Mouse (Mus musculus) stomach, embryonic 14.5 days (tissue): ENCODE results near the gene Rcbtb1. TPM values are rescaled to one million over a fixed set of nuclear protein-coding genes. Genes with fewer than 3 reads are reported as not detected.

Source experiments
- ATAC-seq: fragments of 200-750 bp; cut with Nextera tagmentation; 2 replicates; pipeline ENCODE4 v1.8.0; 2017; ENCODE audit warnings: low read depth, moderate TSS enrichment; ENCODE audit not compliant: insufficient number of reproducible peaks, insufficient read depth, low FRiP score
- H3K27ac ChIP-seq: fragments of 300-500 bp; sonication (generic); 2 replicates; pipeline ENCODE4 v1.5.1; 2014; ENCODE audit warnings: mild to moderate bottlenecking, low read length, moderate library complexity, mixed read lengths
- H3K27me3 ChIP-seq: fragments of 300-500 bp; sonication (generic); 2 replicates; pipeline ENCODE4 v1.6.1; 2014; ENCODE audit warnings: low read length, control low read depth, mixed read lengths; ENCODE audit not compliant: control insufficient read depth, insufficient read depth
- H3K36me3 ChIP-seq: fragments of 300-500 bp; sonication (generic); 2 replicates; pipeline ENCODE4 v1.6.1; 2014; ENCODE audit warnings: mild to moderate bottlenecking, control low read depth, low read length, moderate library complexity, mixed read lengths; ENCODE audit not compliant: control insufficient read depth, insufficient read depth
- H3K4me1 ChIP-seq: fragments of 300-500 bp; sonication (generic); 2 replicates; pipeline ENCODE4 v1.6.1; 2014; ENCODE audit warnings: low read length, control low read depth, mixed read lengths; ENCODE audit not compliant: control insufficient read depth, insufficient read depth
- H3K4me2 ChIP-seq: fragments of 300-500 bp; sonication (generic); replicated peaks from 2 replicates; pipeline ENCODE4 v1.6.1; 2014; ENCODE audit warnings: low read depth, low read length, control low read depth
- H3K4me3 ChIP-seq: fragments of 300-500 bp; sonication (generic); 2 replicates; pipeline ENCODE4 v1.5.1; 2014; ENCODE audit warnings: low read depth, low read length, control low read depth
- H3K9ac ChIP-seq: fragments of 300-500 bp; sonication (generic); replicated peaks from 2 replicates; pipeline ENCODE4 v1.6.1; 2014; ENCODE audit warnings: low read depth, mild to moderate bottlenecking, control low read depth, low read length, moderate library complexity, mixed read lengths
- H3K9me3 ChIP-seq: fragments of 300-500 bp; sonication (generic); 2 replicates; pipeline ENCODE4 v1.6.1; 2016; ENCODE audit warnings: low read depth, low read length, control low read depth; ENCODE audit not compliant: control insufficient read depth
- WGBS: fragments of 180-500 bp; shearing (Covaris S2); extraction: QIAGEN DNeasy Blood & Tissue Kit; methylation state at CpG from one replicate; pipeline ENCODE4 v1.1.7; 2014; 5-methylcytosine and 5-hydroxymethylcytosine counted together
- polyA plus RNA-seq: library from polyadenylated mRNA; unstranded; fragments of >200 nt; fragmentation: Nextera tagmentation; extraction: Ambion mirVana; gene quantifications from 2 replicates; pipeline ENCODE4 v1.2.1, GENCODE M21; 2014

Rcbtb1 gene
- polyA plus RNA-seq, 1 experiment from 2014 or later: 70.6 TPM

DNA sequence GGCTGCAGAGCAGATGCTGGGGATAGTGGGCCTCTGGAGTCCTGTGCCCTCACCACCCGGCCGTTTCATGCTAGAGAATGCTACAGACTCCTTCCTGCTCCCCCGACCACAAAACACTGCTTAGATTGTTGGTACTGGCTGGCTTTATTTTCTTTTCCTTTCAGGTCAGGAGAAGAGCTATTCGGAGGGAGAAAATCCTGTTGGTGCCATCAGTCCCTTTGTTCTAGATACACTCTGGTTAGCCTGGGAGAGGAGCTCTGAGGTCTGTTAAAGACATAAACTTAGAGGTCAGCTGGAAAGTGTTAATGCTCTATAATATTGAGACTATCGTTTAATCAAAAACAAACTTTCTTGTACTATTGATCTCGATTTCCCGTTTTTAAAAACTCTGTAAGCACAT is 4.5 kb downstream of the Rcbtb1 start:
- H3K27ac ChIP-seq: no peak overlapping the region
- 35% methylated on average over 7 of the region's 7 CpGs for WGBS
- H3K4me1 ChIP-seq: peaks cover 26% of the 10 kb centered on the region; the same call in 1 of the 2 replicates
- ATAC-seq: no peak
- no peak overlapping the region for H3K9ac ChIP-seq
- no peak overlapping the region for H3K4me3 ChIP-seq
- H3K9me3 ChIP-seq: no peaks in the 10 kb centered on the region
- H3K36me3 ChIP-seq: no peaks in the 10 kb centered on the region
- no peak overlapping the region for H3K4me2 ChIP-seq
- no peaks in the 10 kb centered on the region for H3K27me3 ChIP-seq

- H3K36me3 ChIP-seq: no peaks in the 10 kb centered on the region
- no peak overlapping the region for H3K4me3 ChIP-seq
- H3K4me2 ChIP-seq: no peak overlapping the region
- peaks cover 26% of the 10 kb centered on the region; the same call in 1 of the 2 replicates for H3K4me1 ChIP-seq
- H3K27me3 ChIP-seq: no peaks in the 10 kb centered on the region
- 47% methylated on average over 10 of the region's 10 CpGs for whole genome bisulfite sequencing
- H3K27ac ChIP-seq: no peak overlapping the region
- no peaks in the 10 kb centered on the region for H3K9me3 ChIP-seq
- H3K9ac ChIP-seq: no peak overlapping the region
- ATAC-seq: no peak
These were observed 5.1 kb downstream of the Rcbtb1 start for GRCm38 (mm10) chr14:59205976-59206583.

DNA sequence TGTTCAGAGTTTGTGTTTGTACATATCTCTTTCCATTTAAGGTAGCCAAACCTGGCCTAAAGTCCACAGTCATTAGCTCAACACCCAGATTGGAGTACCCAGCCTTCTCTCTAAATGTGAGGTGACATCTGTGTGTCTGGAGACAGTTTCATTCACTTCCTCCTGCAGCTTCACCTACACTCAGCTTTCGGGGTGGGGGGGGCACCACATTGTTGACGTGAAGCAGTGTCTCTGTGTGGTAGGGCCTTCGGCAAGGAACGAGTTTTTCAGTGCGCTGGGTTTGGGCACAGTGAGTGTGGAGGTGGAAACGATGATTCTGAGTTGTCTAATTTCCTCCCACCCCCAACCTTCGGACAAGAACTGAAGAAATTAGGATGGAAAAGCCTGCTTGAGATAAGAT is 8.0 kb downstream of the Rcbtb1 start:
- WGBS: 82% methylated on average over 7 of the region's 7 CpGs
- peaks cover 18% of the 10 kb centered on the region; the same call in 1 of the 2 replicates for H3K4me1 ChIP-seq
- H3K9ac ChIP-seq: no peak overlapping the region
- peaks cover 4% of the 10 kb centered on the region; the same call in 1 of the 2 replicates for H3K36me3 ChIP-seq
- H3K4me3 ChIP-seq: no peak overlapping the region
- no peak overlapping the region for H3K4me2 ChIP-seq
- no peak for ATAC-seq
- no peaks in the 10 kb centered on the region for H3K27me3 ChIP-seq
- no peaks in the 10 kb centered on the region for H3K9me3 ChIP-seq
- H3K27ac ChIP-seq: no peak overlapping the region

DNA sequence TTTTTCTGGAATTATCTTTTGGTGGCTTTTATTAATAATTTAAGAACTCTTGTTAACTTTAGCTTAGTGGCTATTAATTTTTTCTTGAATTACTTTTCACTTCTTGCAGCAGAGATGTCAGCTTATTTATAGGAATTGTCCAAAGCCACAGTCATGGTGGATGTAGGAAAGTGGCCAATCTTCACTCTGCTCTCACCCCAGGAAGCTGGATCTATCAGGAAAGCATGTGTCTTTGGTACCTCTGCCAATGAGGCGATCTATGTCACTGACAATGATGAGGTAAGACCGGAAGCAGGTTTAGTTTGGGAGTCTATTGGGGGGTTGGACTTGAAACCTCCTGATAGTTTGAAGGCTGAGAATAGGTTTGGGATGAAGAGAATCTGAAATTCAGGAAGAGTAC is 8.8 kb downstream of the Rcbtb1 start:
- no peak overlapping the region for H3K4me2 ChIP-seq
- no peak overlapping the region for H3K27ac ChIP-seq
- no peaks in the 10 kb centered on the region for H3K27me3 ChIP-seq
- H3K9ac ChIP-seq: no peak overlapping the region
- peaks cover 11% of the 10 kb centered on the region; the same call in 1 of the 2 replicates for H3K4me1 ChIP-seq
- no peak overlapping the region for H3K4me3 ChIP-seq
- no peak for ATAC-seq
- peaks cover 4% of the 10 kb centered on the region; the same call in 1 of the 2 replicates for H3K36me3 ChIP-seq
- no peaks in the 10 kb centered on the region for H3K9me3 ChIP-seq
- 94% methylated on average over 2 of the region's 2 CpGs for WGBS

GRCm38 (mm10) chr14:59219241-59219640 is 18.2 kb downstream of the Rcbtb1 start:
- WGBS: 85% methylated on average over 3 of the region's 3 CpGs
- no peaks in the 10 kb centered on the region for H3K4me1 ChIP-seq
- H3K9ac ChIP-seq: no peak overlapping the region
- no peak for ATAC-seq
- H3K27me3 ChIP-seq: no peaks in the 10 kb centered on the region
- H3K27ac ChIP-seq: no peak overlapping the region
- no peak overlapping the region for H3K4me2 ChIP-seq
- H3K36me3 ChIP-seq: peaks cover 23% of the 10 kb centered on the region; the same call in 1 of the 2 replicates
- H3K4me3 ChIP-seq: no peak overlapping the region
- H3K9me3 ChIP-seq: no peaks in the 10 kb centered on the region

DNA sequence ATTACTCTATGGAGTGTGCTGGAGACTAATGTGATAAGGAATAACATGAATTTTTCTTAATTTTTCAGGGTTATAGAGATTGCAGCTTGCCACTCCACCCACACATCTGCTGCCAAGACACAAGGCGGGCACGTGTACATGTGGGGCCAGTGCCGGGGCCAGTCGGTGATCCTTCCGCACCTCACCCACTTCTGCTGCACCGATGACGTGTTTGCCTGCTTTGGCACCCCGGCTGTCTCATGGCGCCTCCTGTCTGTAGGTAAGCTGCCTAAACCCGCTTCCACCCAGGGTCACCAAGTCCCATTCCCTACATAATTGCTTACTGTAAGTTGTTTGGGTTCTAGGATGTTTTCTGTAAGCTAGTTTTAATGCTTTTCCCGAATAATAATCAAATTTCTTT is 25.2 kb downstream of the Rcbtb1 start:
- WGBS: 93% methylated on average over 11 of the region's 11 CpGs
- H3K9me3 ChIP-seq: no peaks in the 10 kb centered on the region
- no peak overlapping the region for H3K4me3 ChIP-seq
- H3K36me3 ChIP-seq: peaks cover 56% of the 10 kb centered on the region
- H3K9ac ChIP-seq: no peak overlapping the region
- no peak overlapping the region for H3K4me2 ChIP-seq
- H3K4me1 ChIP-seq: no peaks in the 10 kb centered on the region
- H3K27ac ChIP-seq: no peak overlapping the region
- no peak for ATAC-seq
- H3K27me3 ChIP-seq: no peaks in the 10 kb centered on the region

DNA sequence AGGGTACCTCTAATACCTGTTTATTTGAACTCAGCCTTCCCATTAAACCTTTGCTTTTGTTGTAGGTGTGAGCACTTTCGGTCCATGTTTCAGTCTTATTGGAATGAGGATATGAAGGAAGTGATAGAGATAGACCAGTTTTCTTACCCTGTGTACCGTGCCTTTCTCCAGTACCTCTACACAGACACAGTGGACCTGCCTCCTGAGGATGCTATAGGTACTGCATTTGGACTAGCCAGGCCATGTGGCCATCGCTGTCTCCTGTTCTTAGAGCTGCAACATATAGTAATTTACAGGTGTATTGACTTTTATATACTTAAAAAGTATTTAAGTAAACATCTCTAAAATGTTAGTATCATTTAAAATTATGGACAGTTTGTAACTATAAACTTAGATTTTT is 28.8 kb downstream of the Rcbtb1 start:
- WGBS: 92% methylated on average over 3 of the region's 3 CpGs
- Histone ChIP-seq H3K27me3 (no peaks in the 10 kb centered on the region), H3K9ac (no peak overlapping the region), H3K4me3 (no peak overlapping the region), H3K4me2 (no peak overlapping the region), H3K36me3 (peaks cover 66% of the 10 kb centered on the region), H3K9me3 (no peaks in the 10 kb centered on the region), H3K27ac (no peak overlapping the region), H3K4me1 (no peaks in the 10 kb centered on the region)
- no peak for ATAC-seq

DNA sequence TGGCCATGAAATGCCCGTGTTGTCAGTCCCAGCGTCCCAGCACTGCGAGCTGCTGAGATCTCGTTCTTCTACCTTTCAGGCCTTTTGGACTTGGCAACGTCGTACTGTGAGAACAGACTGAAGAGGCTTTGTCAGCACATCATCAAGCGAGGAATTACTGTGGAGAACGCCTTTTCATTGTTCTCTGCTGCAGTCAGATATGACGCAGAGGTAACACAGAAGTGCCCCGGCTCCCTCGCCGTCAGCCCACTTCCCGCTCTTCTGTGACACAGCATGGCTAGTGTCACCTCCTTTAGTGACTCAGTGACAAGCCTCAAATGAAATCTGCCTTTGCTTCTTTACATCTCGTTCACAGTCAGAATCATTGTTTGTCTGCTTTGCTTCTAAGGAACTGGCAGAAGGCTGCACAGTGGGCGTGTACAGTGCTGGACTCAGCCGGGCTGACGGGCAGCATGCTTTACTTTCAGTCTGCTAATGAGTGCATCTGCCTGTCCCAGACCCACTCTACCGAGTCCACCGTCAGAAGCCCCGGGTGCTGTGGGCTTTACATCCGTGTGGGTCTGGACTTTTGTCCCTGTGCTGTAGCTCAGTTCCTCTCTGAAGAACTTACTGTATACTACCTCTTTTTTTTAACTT is 29.4 kb downstream of the Rcbtb1 start:
- H3K36me3 ChIP-seq: peaks cover 69% of the 10 kb centered on the region
- H3K4me1 ChIP-seq: no peaks in the 10 kb centered on the region
- H3K27ac ChIP-seq: no peak overlapping the region
- 92% methylated on average over 21 of the region's 21 CpGs for WGBS
- no peaks in the 10 kb centered on the region for H3K9me3 ChIP-seq
- H3K9ac ChIP-seq: no peak overlapping the region
- no peak overlapping the region for H3K4me2 ChIP-seq
- H3K27me3 ChIP-seq: no peaks in the 10 kb centered on the region
- no peak for ATAC-seq
- no peak overlapping the region for H3K4me3 ChIP-seq
